Mouse (Mus musculus) erythroblast, embryonic 14.5 days (primary cell): ENCODE data around the gene Ankrd53. TPM values are rescaled to one million over a fixed set of nuclear protein-coding genes. Genes with fewer than 3 reads are reported as not detected.
"Not testable (repeated sequence)": the region's sequence is repeated elsewhere in the genome, so short reads cannot be mapped to it uniquely, and the experiment has no call there.

Experiments used
- H3K27me3 ChIP-seq: 2 replicates; pipeline ENCODE4 v1.6.1; 2012; ENCODE audit warnings: inconsistent platforms; ENCODE audit not compliant: control insufficient read depth
- H3K36me3 ChIP-seq: 2 replicates; pipeline ENCODE4 v1.6.1; 2012; ENCODE audit warnings: mild to moderate bottlenecking, inconsistent platforms; ENCODE audit not compliant: control insufficient read depth
- H3K4me1 ChIP-seq: 2 replicates; pipeline ENCODE4 v1.6.1; 2012; ENCODE audit warnings: inconsistent platforms; ENCODE audit not compliant: control insufficient read depth
- H3K4me3 ChIP-seq: replicated peaks from 2 replicates; pipeline ENCODE3; 2012; ENCODE audit warnings: moderate library complexity, mild to moderate bottlenecking, inconsistent platforms
- H3K9me3 ChIP-seq: 2 replicates; pipeline ENCODE4 v1.6.1; 2012; ENCODE audit warnings: low read length, inconsistent platforms, mixed read lengths; ENCODE audit not compliant: control insufficient read depth
- GATA1 ChIP-seq: IDR thresholded peaks from 2 replicates; pipeline ENCODE4 v1.6.1; 2012; ENCODE audit warnings: low read length, inconsistent platforms, mixed read lengths
- TAL1 ChIP-seq: IDR thresholded peaks from 3 replicates; pipeline ENCODE4 v1.6.1; 2012; ENCODE audit warnings: low read length, inconsistent platforms, mixed read lengths
- polyA plus RNA-seq: library from polyadenylated mRNA; stranded (reverse); fragments of >175 nt; gene quantifications from 2 replicates; pipeline ENCODE4 v1.2.3, GENCODE M21; 2012

Ankrd53 gene
- polyA plus RNA-seq, 1 experiment: not detected

DNA sequence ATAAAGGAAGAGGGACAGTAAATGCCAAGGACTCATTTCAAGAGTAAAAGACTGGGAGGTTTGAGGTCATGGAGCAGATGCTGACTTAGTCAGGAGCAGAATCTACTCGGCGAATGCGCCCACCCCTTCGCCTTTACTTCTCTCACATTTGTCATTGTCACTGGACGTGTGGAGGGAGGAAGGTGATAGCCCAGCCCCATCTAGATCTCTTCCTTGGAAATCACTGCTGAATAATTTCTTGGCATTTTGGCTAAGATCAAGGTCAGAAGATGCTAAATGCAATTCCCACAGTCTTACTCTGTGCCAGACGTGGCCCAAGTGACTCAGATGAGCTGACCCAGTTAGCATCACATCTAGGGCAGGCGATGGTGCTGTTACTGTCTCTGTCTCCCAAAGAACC lies 15.9 kb downstream of the Ankrd53 start:
- Histone ChIP-seq H3K4me3 (no peak overlapping the region), H3K9me3 (no peaks in the 10 kb centered on the region), H3K27me3 (no peaks in the 10 kb centered on the region), H3K36me3 (peaks cover 7% of the 10 kb centered on the region), H3K4me1 (peaks cover 32% of the 10 kb centered on the region)
- TF ChIP-seq GATA1: no peak
- no peak for TF ChIP-seq TAL1

DNA sequence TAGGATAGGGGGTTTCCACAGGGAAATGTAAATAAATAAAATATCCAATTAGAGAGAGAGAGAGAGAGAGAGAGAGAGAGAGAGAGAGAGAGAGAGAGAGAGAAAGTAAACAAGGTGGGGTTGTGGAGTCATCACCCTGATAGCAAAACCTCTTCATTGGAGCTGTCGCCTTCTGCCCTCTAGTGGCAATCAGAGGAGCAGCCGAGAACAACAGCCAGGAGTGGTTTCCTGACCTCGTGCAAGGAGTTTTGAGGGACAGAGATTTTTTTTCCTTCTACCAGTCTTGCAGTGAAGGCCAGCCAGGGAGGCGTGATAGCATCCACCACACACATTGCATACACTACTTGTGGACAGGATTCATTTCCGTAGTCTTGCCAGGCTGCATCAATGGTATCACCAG lies 16.6 kb downstream of the Ankrd53 start:
- no peak for TF ChIP-seq TAL1
- no peak for TF ChIP-seq GATA1
- Histone ChIP-seq H3K4me1 (peaks cover 26% of the 10 kb centered on the region), H3K27me3 (no peaks in the 10 kb centered on the region), H3K4me3 (no peak overlapping the region), H3K9me3 (no peaks in the 10 kb centered on the region), H3K36me3 (0 out of 2 replicates have a peak, but pooled peaks cover 1% of the 10 kb centered on the region)

DNA sequence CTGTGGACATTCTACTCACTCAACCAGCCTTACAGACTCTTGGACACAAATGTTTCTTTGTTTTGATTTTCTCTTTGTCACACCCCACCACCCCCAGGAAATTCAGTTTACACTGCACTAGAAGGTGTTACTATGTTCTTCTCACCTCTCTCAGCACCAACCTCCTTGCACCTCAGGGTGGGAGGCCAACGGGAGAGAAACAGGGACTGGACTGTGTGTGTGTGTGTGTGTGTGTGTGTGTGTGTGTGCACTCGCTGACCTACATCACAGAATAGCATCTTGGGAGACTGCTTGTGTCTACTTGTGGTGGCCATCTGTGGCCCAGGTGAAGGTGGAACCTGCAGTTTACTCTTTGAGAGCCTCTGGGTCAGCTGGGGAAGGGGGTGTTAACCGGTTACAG lies 24.0 kb downstream of the Ankrd53 start:
- peaks cover 3% of the 10 kb centered on the region for H3K9me3 ChIP-seq
- no peak overlapping the region for H3K4me3 ChIP-seq
- H3K36me3 ChIP-seq: no peaks in the 10 kb centered on the region
- H3K4me1 ChIP-seq: no peaks in the 10 kb centered on the region
- no peaks in the 10 kb centered on the region for H3K27me3 ChIP-seq
- TF ChIP-seq GATA1 (no peak), TAL1 (no peak)

DNA sequence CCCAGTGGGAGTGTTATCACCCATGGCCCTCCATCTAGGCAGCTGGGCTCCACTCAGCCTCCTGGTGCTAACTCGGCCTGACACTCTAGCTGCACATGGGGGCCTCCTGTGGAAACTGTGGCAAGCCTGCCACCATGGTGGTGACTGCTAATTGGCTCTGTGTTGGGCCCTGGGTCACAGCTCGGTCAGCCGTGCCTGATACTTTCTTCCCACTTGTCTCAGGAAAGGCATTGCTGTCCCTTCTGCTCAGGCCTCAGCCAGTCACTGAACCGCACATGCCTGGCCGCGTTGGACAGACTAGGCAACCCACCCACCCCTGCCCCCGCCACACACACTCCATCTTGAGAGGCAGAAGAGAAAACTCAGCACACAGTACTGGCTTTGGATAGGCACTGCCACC lies 26.1 kb downstream of the Ankrd53 start:
- no peaks in the 10 kb centered on the region for H3K27me3 ChIP-seq
- H3K9me3 ChIP-seq: peaks cover 3% of the 10 kb centered on the region
- no peak overlapping the region for H3K4me3 ChIP-seq
- no peaks in the 10 kb centered on the region for H3K4me1 ChIP-seq
- TF ChIP-seq TAL1 (no peak), GATA1 (no peak)
- H3K36me3 ChIP-seq: no peaks in the 10 kb centered on the region

DNA sequence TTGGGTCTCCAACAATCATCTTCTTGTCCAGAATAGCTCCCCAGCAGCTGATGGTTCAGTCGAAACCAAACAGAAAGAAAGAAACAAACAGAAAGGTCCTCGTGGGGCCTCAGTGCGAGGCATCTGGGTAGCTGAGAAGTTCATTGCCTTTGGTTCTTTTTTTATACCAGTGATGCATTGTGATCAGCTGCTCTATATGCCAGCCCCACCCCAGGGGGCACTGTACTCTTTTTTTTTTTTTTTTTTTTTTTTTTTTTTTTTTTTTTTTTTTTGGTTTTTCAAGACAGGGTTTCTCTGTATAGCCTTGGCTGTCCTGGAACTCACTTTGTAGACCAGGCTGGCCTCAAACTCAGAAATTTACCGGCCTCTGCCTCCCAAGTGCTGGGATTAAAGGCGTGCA lies 28.1 kb downstream of the Ankrd53 start:
- peaks cover 17% of the 10 kb centered on the region for H3K4me1 ChIP-seq
- not testable (repeated sequence) for H3K36me3 ChIP-seq, H3K9me3 ChIP-seq, H3K4me3 ChIP-seq, H3K27me3 ChIP-seq

DNA sequence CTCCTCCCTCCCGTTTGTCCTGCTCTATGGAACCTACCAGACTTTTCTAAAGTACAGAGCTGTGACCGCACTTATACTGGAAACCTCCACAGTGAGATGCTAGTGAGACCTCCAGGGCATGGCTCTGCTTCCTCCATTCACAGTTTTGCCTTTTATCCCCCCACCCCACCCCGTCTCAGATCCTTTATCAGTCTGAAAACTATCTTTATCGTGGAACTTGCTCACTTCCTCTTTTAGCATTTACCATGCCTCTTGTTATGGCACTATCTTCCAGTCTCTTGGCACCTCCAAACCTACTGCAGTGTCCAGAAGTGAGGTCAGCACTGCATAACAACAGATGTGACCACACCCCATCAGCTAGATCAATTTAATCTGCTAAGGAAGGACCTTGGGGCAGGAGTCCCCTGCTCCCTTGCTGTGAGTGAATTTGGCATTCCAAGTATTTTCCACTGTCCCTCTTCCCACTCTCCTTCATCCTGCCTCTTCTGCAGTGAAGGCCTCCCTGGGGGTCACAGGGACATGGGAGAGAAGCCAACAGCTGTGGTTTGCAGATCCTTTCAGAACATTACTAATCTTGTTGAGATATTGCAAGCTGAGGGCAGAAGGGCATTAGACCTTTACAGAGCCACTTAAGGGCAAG lies 28.9 kb downstream of the Ankrd53 start:
- peaks cover 3% of the 10 kb centered on the region for H3K9me3 ChIP-seq
- peaks cover 19% of the 10 kb centered on the region for H3K4me1 ChIP-seq
- H3K4me3 ChIP-seq: no peak overlapping the region
- peaks cover 8% of the 10 kb centered on the region for H3K27me3 ChIP-seq
- no peaks in the 10 kb centered on the region for H3K36me3 ChIP-seq
- no peak for TF ChIP-seq GATA1

DNA sequence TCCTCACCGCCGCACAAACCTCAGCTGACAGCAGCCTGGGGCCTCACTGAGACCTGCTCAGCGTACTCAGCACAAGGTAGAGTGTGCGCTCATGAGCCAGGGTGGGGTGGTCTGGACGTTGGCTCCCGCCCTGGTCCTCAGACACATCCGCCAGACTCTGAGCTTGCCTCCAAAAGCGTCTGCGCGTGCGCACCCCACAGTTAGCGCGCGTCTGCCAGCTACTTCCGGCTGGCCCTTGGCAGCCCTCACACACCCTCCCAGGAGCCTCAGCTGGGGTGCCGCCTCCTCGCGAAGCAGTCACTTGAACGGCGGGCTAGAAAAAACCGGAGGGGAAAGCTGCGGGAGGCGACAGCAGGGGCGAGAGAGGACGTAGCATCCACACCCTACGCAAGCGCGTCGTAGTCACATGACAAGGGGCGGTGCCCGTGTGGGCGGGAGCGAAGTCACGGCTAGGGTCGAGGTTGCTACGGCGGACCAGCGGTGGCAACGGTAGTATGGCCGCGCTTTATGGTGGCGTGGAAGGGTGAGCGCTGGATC lies 32.4 kb downstream of the Ankrd53 start, which contains the start of gene Nagk:
Nagk (plus strand) TSS at position 223 of the 537 bp plus-strand sequence.
- Histone ChIP-seq H3K4me1 (peaks cover 19% of the 10 kb centered on the region), H3K4me3 (peak within 1 kb of the TSS; percentile 72), H3K27me3 (peaks cover 13% of the 10 kb centered on the region), H3K36me3 (no peaks in the 10 kb centered on the region; the same call in 1 of the 2 replicates), H3K9me3 (peaks cover 3% of the 10 kb centered on the region)
- no peak for TF ChIP-seq GATA1
- TF ChIP-seq TAL1: no peak

DNA sequence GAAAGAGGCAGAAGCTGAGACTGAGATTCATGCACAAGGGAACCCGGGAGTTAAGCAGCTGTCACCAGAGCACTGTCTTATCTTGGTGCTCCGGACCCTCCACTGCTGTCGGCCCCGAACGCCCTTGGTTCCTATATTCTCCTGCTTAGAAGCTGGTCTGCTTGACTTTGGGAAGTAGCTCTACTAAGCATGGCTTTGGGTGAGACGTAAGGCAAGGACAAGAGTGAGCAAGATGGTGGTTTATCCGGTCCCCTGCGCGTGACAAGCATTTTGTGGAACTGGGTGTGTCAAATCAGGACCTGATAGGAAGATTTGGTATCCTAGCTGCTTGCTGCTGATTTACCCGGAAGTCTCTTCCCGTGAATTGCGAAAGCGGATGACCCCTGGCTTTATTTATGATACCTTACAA lies 33.1 kb downstream of the Ankrd53 start:
- Histone ChIP-seq H3K4me3 (peak overlapping the region; percentile 72), H3K4me1 (peaks cover 19% of the 10 kb centered on the region), H3K27me3 (peaks cover 13% of the 10 kb centered on the region), H3K36me3 (no peaks in the 10 kb centered on the region; the same call in 1 of the 2 replicates), H3K9me3 (peaks cover 3% of the 10 kb centered on the region)
- TF ChIP-seq TAL1 (no peak), GATA1 (no peak)

DNA sequence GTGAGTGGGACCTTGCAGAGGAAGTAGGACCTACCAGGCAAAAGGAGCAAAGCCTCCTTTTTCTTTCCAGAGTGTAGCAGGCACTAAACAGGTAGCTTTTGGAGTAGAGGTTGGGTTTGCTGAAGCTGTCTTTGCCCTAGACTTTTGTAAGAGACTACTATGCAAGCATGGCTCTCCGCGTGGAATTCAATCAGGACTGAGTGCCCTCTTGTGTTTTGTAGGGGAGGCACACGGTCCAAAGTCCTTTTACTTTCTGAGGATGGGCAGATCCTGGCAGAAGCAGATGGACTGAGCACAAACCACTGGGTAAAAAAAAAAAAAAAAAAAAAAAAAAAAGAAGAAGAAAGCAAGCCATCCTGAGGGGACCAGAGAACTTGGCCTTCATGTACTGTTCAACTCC lies 34.2 kb downstream of the Ankrd53 start:
- TF ChIP-seq TAL1 (no peak), GATA1 (no peak)
- Histone ChIP-seq H3K4me1 (peaks cover 19% of the 10 kb centered on the region), H3K27me3 (peaks cover 13% of the 10 kb centered on the region), H3K9me3 (no peaks in the 10 kb centered on the region), H3K4me3 (no peak overlapping the region), H3K36me3 (peaks cover 4% of the 10 kb centered on the region; the same call in 1 of the 2 replicates)
